Mouse (Mus musculus) 3T3-L1 (cell line): ENCODE measurements at regions not wholly inside any gene's neighbourhood (a gene's known extent, or its start where the extent isn't known, plus 50 kb on each side); places are given as distances from the start of the nearest gene placed in this dataset.

Source experiments
- DNase-seq: peaks from one replicate; pipeline ENCODE4 v3.0.0-alpha.2; 2015; ENCODE audit warnings: low read depth, low spot score

DNA sequence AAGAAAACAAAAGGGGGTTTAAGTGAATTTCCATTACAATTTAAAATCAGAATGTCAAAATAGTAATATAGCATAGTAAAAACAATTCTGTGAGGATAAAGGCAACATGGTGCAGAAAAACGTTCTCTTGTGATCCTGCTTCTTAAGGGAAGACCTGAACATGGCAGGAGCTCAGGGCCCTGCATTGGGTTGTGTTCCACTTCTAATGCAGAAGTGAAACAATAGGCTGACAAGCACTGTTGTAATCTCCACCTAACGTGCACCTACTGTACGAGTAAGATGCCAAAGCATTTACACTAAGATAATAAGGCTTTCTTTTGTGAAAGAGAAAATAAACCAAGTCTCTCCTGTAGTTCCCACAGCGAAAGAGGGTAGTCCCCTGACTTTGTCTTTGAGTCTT lies 136.3 kb upstream of the Zc3h15 start:
- DNase-seq, result no peak

- DNase-seq, result no peak
Measured at GRCm38 (mm10) chr2:83549454-83549853, 94.8 kb upstream of the Zc3h15 start.

DNA sequence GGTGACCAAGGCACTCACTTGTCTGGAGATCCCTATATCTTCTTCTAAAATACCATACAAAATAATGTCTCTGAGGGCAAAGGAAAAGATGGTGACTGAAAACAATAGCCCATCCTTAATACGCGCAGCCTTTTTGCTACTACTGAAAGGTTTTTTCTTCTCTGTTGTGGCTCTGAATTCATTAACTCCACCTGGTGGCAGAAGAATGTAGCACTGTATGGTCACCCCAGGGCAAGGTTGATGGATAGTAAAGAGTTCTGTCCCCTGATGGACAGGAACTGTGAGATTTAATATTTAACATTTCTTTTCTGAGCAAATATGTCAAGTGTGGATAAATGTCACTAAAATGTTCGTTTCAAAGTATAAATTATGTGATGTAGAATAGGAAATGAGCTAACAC lies 91.9 kb upstream of the Zc3h15 start:
- peak; percentile 28 for DNase-seq
